Mouse (Mus musculus): ENCODE results near the gene Exd2. TPM values are rescaled to one million over a fixed set of nuclear protein-coding genes. Genes with fewer than 3 reads are reported as not detected.

Gene Exd2
- polyA plus RNA-seq, 1 experiment from 2014 or later = 10.6 TPM

DNA sequence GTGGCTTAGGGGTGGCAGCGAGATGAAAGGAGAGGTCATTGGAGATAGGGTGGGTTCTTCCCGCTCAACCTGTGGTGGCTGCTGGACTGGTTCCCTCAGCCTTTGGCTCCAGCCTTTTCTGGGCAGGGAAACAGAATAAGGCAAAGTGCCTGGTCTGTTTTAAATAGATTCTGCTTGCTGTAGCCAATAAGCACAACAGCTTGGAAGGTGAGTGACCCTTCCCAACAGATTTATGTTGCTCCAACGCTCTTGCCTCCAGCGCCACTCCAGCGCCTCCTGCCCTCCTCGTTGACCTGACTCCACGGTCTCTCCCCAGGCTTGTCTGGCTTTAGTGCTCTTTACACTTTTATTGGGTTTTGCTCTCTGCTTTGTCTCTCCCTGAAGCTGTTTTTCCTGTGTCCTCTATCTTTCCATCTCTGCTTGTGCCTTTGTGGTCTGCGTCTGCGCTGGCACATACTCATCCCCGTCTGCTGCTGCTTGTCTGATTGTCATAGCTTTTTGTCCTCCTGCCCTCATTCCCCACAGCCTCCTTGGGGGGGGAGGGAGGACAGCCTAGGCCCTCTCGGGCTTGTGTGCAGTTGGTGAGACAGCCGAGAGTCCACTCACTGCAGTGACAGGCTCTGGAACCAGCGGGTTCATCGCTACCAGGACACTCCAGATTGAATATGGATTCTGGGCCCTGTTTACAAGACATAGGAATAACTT lies 44.3 kb downstream of the Exd2 start:
- Histone ChIP-seq H3K9ac (replicated peaks; ENCODE audit: low read depth) (no peak overlapping the region), H3K36me3 (ENCODE audit: insufficient read depth, low read length) (no peaks in the 10 kb centered on the region), H3K4me1 (ENCODE audit: insufficient read depth, low read depth, low read length) (no peaks in the 10 kb centered on the region), H3K27ac (ENCODE audit: low read length) (no peak overlapping the region), H3K9me3 (ENCODE audit: low read length) (no peaks in the 10 kb centered on the region), H3K4me3 (ENCODE audit: low read depth, low read length) (no peak overlapping the region), H3K27me3 (replicated peaks; ENCODE audit: insufficient read depth, low read length) (no peaks in the 10 kb centered on the region), H3K4me2 (replicated peaks; ENCODE audit: low read depth, low read length) (no peak overlapping the region)
- TF ChIP-seq CTCF (IDR thresholded peaks at IDR 0.05) (no peak), EP300 (IDR thresholded peaks at IDR 0.05) (no peak)
- ATAC-seq (no peak; the same call in 1 of the 2 replicates), DNase-seq (ENCODE audit: low spot score) (peak; percentile 32)
- WGBS = 47% methylated on average over 14 of the region's 14 CpGs

DNA sequence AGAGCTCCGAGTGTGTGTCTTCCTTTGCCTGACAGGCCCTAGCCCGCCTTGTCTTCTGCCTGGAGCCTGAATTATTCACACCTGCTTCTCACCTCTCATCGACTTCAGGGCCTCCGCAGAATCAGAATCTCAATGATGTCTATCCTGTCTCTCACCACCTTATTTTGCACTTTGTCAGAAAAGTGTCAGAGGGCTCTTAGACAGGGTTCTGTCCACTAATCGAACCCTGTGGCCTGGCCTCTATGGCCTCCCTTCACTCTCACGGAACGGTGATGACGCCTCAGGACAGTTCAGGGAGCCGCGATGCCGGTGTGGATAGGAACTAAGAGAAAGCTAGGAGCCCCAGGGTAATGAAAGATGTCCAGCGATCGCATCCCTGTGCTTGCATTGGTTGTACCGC lies 55.1 kb downstream of the Exd2 start, which contains the start of gene Galnt16:
Gene Galnt16 (plus strand): TSS at position 301 of the 400 bp plus-strand sequence.
- DNase-seq (ENCODE audit: low spot score) (no peak), ATAC-seq (no peak)
- H3K4me1 ChIP-seq (ENCODE audit: insufficient read depth, low read depth, low read length) = peaks cover 13% of the 10 kb centered on the region
- WGBS = 7% methylated on average over 14 of the region's 14 CpGs
- H3K9me3 ChIP-seq (ENCODE audit: low read length) = no peaks in the 10 kb centered on the region
- peaks cover 41% of the 10 kb centered on the region for H3K27me3 ChIP-seq (replicated peaks; ENCODE audit: insufficient read depth, low read length)
- H3K9ac ChIP-seq (replicated peaks; ENCODE audit: low read depth) = no peak within 1 kb of the TSS
- H3K27ac ChIP-seq (ENCODE audit: low read length) = no peak within 1 kb of the TSS
- peak within 1 kb of the TSS; percentile 76 for H3K4me2 ChIP-seq (replicated peaks; ENCODE audit: low read depth, low read length)
- peak within 1 kb of the TSS; percentile 47 for H3K4me3 ChIP-seq (ENCODE audit: low read depth, low read length)
- TF ChIP-seq EP300 (IDR thresholded peaks at IDR 0.05) = no peak
- TF ChIP-seq CTCF (IDR thresholded peaks at IDR 0.05) = no peak
- no peaks in the 10 kb centered on the region for H3K36me3 ChIP-seq (ENCODE audit: insufficient read depth, low read length)

DNA sequence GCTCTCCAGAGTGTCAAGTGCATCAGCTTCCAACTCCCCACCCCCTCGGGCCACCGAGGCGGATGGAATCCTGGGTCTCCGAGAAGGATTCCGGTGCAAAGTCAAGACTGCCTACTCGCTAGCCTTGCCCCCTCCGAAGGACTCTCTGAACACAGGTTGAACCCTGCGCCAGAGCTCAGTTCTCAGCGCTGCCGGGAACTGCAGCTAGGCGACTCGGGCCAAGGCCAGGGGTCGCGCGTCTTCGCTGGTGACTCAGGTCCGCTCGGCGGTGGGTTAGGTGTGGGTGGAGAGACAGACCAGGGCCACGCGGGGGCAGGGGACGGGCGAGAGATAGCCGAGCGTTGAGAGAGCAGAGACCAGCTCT lies 55.5 kb downstream of the Exd2 start:
- Histone ChIP-seq H3K9me3 (ENCODE audit: low read length) (no peaks in the 10 kb centered on the region), H3K4me3 (ENCODE audit: low read depth, low read length) (peak overlapping the region; percentile 47), H3K36me3 (ENCODE audit: insufficient read depth, low read length) (no peaks in the 10 kb centered on the region), H3K4me1 (ENCODE audit: insufficient read depth, low read depth, low read length) (peaks cover 13% of the 10 kb centered on the region), H3K27ac (ENCODE audit: low read length) (no peak overlapping the region), H3K4me2 (replicated peaks; ENCODE audit: low read depth, low read length) (peak overlapping the region; percentile 76), H3K9ac (replicated peaks; ENCODE audit: low read depth) (no peak overlapping the region), H3K27me3 (replicated peaks; ENCODE audit: insufficient read depth, low read length) (peaks cover 41% of the 10 kb centered on the region)
- TF ChIP-seq CTCF (IDR thresholded peaks at IDR 0.05) (no peak), EP300 (IDR thresholded peaks at IDR 0.05) (no peak)
- DNase-seq (ENCODE audit: low spot score) = no peak
- peak; percentile 13; the same call in 1 of the 2 replicates for ATAC-seq
- WGBS = under 1% methylated on average over 24 of the region's 25 CpGs

DNA sequence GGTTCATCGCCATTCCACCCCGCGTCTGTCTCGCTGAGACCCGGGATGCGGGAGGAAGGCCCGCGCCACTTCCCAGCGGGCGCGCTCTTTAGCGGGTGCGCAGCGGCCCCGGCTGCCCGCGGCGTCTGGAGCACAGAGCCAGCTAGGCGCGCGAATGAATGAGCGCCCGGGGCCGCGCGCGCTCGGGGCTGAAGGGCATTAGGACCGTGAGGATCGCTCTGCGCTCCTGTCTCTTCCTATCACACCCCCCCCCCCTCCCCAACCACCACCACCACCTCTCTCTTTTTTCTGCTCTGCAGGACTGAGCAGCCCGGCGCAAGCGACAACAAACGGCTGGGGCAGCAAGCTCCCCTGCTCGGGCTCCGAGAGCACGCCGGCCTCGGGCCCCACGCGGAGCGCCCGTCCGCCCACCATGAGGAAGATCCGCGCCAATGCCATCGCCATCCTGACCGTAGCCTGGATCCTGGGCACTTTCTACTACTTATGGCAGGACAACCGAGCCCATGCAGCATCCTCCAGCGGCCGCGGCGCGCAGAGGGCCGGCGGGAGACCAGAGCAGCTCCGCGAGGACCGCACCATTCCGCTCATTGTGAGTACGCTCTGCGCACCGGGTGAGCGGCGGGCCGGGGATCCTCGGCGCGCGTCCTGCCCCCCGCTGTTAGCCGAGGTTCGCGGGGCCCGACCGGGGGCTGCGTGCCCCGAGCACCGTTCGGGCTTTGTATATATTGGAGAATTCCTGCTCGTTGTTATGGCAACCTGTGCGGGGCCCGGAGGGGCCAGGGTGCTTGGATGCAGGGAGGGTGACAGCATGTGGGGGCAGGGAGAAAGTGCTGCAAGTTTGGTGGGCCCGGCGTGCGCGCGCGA lies 56.1 kb downstream of the Exd2 start:
- H3K4me2 ChIP-seq (replicated peaks; ENCODE audit: low read depth, low read length) = peak overlapping the region; percentile 76
- H3K4me3 ChIP-seq (ENCODE audit: low read depth, low read length) = peak overlapping the region; percentile 47
- no peaks in the 10 kb centered on the region for H3K9me3 ChIP-seq (ENCODE audit: low read length)
- H3K27me3 ChIP-seq (replicated peaks; ENCODE audit: insufficient read depth, low read length) = peaks cover 41% of the 10 kb centered on the region
- ATAC-seq (peak; percentile 32), DNase-seq (ENCODE audit: low spot score) (no peak)
- H3K36me3 ChIP-seq (ENCODE audit: insufficient read depth, low read length) = no peaks in the 10 kb centered on the region
- no peak overlapping the region for H3K9ac ChIP-seq (replicated peaks; ENCODE audit: low read depth)
- TF ChIP-seq CTCF (IDR thresholded peaks at IDR 0.05) (no peak), EP300 (IDR thresholded peaks at IDR 0.05) (no peak)
- H3K4me1 ChIP-seq (ENCODE audit: insufficient read depth, low read depth, low read length) = peaks cover 13% of the 10 kb centered on the region
- 3% methylated on average over 76 of the region's 90 CpGs for WGBS
- no peak overlapping the region for H3K27ac ChIP-seq (ENCODE audit: low read length)

DNA sequence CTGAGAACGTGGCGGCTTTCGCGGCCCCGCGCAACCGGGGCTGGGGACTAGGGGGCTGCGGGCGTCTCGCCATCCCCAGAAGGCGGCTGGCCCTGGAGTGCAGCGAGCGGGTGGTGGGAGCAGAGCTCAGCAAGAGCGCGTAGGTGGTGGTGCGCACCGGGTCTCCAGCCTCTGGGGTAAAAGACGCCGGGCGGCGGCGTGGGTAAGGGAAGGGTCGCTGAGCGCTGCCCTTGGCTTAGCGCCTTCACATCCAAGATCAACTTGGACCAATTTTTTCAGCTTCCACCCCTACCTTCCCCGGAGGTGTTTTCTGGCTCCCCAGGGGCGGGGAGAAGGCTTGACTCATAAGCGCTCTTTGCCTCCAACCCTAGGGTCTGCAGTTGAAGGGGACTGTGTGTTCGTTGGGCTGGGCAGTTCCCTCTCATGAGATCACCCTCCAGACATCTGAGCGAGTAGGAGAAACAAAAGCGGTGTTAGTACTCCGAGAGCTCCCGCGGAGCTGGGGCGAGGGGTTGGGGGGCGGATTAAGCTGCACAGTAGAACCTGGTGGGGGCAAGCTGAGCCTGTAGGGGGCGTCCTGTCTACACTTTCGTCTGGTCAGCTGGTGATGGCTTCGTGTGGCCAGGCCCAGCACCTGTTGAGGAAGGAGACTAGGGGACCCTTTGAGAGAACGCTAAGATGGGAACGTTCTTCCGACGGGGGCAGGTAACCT lies 56.9 kb downstream of the Exd2 start:
- peaks cover 41% of the 10 kb centered on the region for H3K27me3 ChIP-seq (replicated peaks; ENCODE audit: insufficient read depth, low read length)
- H3K9ac ChIP-seq (replicated peaks; ENCODE audit: low read depth) = no peak overlapping the region
- H3K36me3 ChIP-seq (ENCODE audit: insufficient read depth, low read length) = no peaks in the 10 kb centered on the region
- peaks cover 13% of the 10 kb centered on the region for H3K4me1 ChIP-seq (ENCODE audit: insufficient read depth, low read depth, low read length)
- peak overlapping the region; percentile 47 for H3K4me3 ChIP-seq (ENCODE audit: low read depth, low read length)
- peak overlapping the region; percentile 76 for H3K4me2 ChIP-seq (replicated peaks; ENCODE audit: low read depth, low read length)
- ATAC-seq (peak; percentile 25; the same call in 1 of the 2 replicates), DNase-seq (ENCODE audit: low spot score) (peak; percentile 30)
- no peaks in the 10 kb centered on the region for H3K9me3 ChIP-seq (ENCODE audit: low read length)
- TF ChIP-seq EP300 (IDR thresholded peaks at IDR 0.05) = no peak
- TF ChIP-seq CTCF (IDR thresholded peaks at IDR 0.05) = peak; percentile 47
- no peak overlapping the region for H3K27ac ChIP-seq (ENCODE audit: low read length)
- WGBS = 3% methylated on average over 42 of the region's 43 CpGs

DNA sequence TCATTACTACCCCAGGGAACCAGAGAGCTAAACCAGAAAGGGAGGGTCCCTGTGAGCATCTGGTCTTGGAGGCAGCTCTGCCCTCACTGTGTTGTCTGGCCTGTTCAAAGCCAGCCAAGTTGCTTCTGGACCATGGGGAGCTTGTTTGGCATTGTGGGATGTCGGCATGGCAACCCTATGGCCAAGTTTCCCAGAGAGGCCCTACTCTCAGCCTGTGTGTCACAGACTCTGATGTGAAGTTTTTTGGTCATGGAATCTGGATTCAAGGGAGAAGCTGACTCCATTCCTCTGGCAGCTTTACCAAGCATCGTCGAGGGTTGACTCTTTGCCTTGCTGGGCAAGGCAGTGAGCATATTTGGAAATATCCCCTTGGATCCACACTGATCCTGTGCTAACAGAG lies 59.1 kb downstream of the Exd2 start:
- DNase-seq (ENCODE audit: low spot score) (no peak), ATAC-seq (peak; percentile 10; the same call in 1 of the 2 replicates)
- 64% methylated on average over 3 of the region's 3 CpGs for WGBS
- Histone ChIP-seq H3K9ac (replicated peaks; ENCODE audit: low read depth) (no peak overlapping the region), H3K4me2 (replicated peaks; ENCODE audit: low read depth, low read length) (no peak overlapping the region), H3K9me3 (ENCODE audit: low read length) (no peaks in the 10 kb centered on the region), H3K4me3 (ENCODE audit: low read depth, low read length) (no peak overlapping the region), H3K27ac (ENCODE audit: low read length) (no peak overlapping the region), H3K4me1 (ENCODE audit: insufficient read depth, low read depth, low read length) (peaks cover 13% of the 10 kb centered on the region), H3K27me3 (replicated peaks; ENCODE audit: insufficient read depth, low read length) (peaks cover 37% of the 10 kb centered on the region), H3K36me3 (ENCODE audit: insufficient read depth, low read length) (no peaks in the 10 kb centered on the region)
- TF ChIP-seq CTCF (IDR thresholded peaks at IDR 0.05) = no peak
- TF ChIP-seq EP300 (IDR thresholded peaks at IDR 0.05) = no peak
